Mouse (Mus musculus) lung, embryonic 14.5 days (tissue): Measurements from ENCODE around the gene Izumo1r. TPM values are rescaled to one million over a fixed set of nuclear protein-coding genes. Genes with fewer than 3 reads are reported as not detected.
"Not testable (repeated sequence)": the region's sequence is repeated elsewhere in the genome, so short reads cannot be mapped to it uniquely, and the experiment has no call there.

ENCODE experiments used
- ATAC-seq: fragments of 200-750 bp; cut with Nextera tagmentation; 2 replicates; pipeline ENCODE4 v1.8.0; 2017; ENCODE audit warnings: mild to moderate bottlenecking, moderate TSS enrichment, moderate library complexity; ENCODE audit not compliant: insufficient read depth
- DNase-seq: peaks from one replicate; pipeline ENCODE4 v3.0.0-alpha.2; 2015
- H3K27ac ChIP-seq: fragments of 300-500 bp; sonication (generic); 2 replicates; pipeline ENCODE4 v1.5.1; 2014; ENCODE audit warnings: low read depth, mild to moderate bottlenecking, moderate library complexity
- H3K27me3 ChIP-seq: fragments of 300-500 bp; sonication (generic); 2 replicates; pipeline ENCODE4 v1.6.1; 2014; ENCODE audit warnings: low read length, control low read depth; ENCODE audit not compliant: insufficient read depth
- H3K36me3 ChIP-seq: fragments of 300-500 bp; sonication (generic); 2 replicates; pipeline ENCODE4 v1.6.1; 2014; ENCODE audit warnings: control low read depth; ENCODE audit not compliant: insufficient read depth
- H3K4me1 ChIP-seq: fragments of 300-500 bp; sonication (generic); 2 replicates; pipeline ENCODE4 v1.6.1; 2014; ENCODE audit warnings: antibody characterized with exemption, control low read depth; ENCODE audit not compliant: insufficient read depth
- H3K4me2 ChIP-seq: fragments of 300-500 bp; sonication (generic); 2 replicates; pipeline ENCODE4 v1.6.1; 2014; ENCODE audit warnings: mild to moderate bottlenecking
- H3K4me3 ChIP-seq: fragments of 300-500 bp; sonication (generic); 2 replicates; pipeline ENCODE4 v1.5.1; 2014; ENCODE audit warnings: low read depth, low read length
- H3K9ac ChIP-seq: fragments of 300-500 bp; sonication (generic); 2 replicates; pipeline ENCODE4 v1.6.1; 2014
- H3K9me3 ChIP-seq: fragments of 300-500 bp; sonication (generic); 2 replicates; pipeline ENCODE4 v1.6.1; 2016; ENCODE audit warnings: low read depth, low read length, control low read depth
- CTCF ChIP-seq: IDR thresholded peaks from 2 replicates; pipeline ENCODE4 v1.5.1; 2016; ENCODE audit warnings: antibody characterized with exemption, low read depth
- WGBS: fragments of 180-500 bp; shearing (Covaris S2); extraction: QIAGEN DNeasy Blood & Tissue Kit; methylation state at CpG from one replicate; pipeline ENCODE4 v1.1.7; 2014; 5-methylcytosine and 5-hydroxymethylcytosine counted together
- polyA plus RNA-seq: library from polyadenylated mRNA; unstranded; fragments of >200 nt; fragmentation: Nextera tagmentation; extraction: Ambion mirVana; gene quantifications from 2 replicates; pipeline ENCODE4 v1.2.1, GENCODE M21; 2014

The Izumo1r gene
- polyA plus RNA-seq, 1 experiment from 2014 or later: 0.34 TPM

- H3K4me3 ChIP-seq: no peak overlapping the region
- WGBS: 38% methylated on average over 4 of the region's 4 CpGs
- ATAC-seq: peak; percentile 54; the same call in 1 of the 2 replicates
Observed at GRCm38 (mm10) chr9:14884641-14885040, 19.1 kb downstream of the Izumo1r start.

DNA sequence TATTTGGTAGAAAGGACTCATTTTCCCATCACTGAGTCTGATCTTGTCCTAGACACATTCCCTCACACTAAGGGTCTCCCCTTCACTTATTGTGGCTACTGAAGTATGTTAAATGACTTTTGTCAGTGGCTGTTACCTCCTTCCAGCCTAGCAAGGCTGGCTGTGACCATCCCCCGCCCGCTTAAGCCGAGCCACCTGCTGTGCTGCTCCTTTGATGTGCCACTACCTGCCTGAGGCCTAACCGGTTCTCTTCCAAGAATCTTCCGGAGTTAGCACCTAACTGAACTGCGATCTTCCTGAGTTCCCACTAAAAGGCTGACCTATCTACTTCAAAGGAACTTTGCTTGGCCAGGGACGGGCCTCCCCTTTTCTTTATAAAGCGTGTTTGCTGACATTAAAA lies 27.2 kb downstream of the Izumo1r start:
- not testable (repeated sequence) for H3K4me2 ChIP-seq, H3K4me1 ChIP-seq, H3K9me3 ChIP-seq, ATAC-seq, H3K4me3 ChIP-seq, DNase-seq, H3K27ac ChIP-seq, H3K27me3 ChIP-seq, H3K36me3 ChIP-seq, H3K9ac ChIP-seq
- WGBS: 25% methylated on average over 8 of the region's 8 CpGs

More at GRCm38 (mm10) chr9:14884641-14885040, 19.1 kb downstream of the Izumo1r start:
- Histone ChIP-seq H3K4me2 (no peak overlapping the region), H3K4me1 (no peaks in the 10 kb centered on the region), H3K36me3 (no peaks in the 10 kb centered on the region), H3K9ac (no peak overlapping the region), H3K27me3 (no peaks in the 10 kb centered on the region), H3K27ac (no peak overlapping the region), H3K9me3 (no peaks in the 10 kb centered on the region)
- TF ChIP-seq CTCF: no peak
- DNase-seq: peak; percentile 52

DNA sequence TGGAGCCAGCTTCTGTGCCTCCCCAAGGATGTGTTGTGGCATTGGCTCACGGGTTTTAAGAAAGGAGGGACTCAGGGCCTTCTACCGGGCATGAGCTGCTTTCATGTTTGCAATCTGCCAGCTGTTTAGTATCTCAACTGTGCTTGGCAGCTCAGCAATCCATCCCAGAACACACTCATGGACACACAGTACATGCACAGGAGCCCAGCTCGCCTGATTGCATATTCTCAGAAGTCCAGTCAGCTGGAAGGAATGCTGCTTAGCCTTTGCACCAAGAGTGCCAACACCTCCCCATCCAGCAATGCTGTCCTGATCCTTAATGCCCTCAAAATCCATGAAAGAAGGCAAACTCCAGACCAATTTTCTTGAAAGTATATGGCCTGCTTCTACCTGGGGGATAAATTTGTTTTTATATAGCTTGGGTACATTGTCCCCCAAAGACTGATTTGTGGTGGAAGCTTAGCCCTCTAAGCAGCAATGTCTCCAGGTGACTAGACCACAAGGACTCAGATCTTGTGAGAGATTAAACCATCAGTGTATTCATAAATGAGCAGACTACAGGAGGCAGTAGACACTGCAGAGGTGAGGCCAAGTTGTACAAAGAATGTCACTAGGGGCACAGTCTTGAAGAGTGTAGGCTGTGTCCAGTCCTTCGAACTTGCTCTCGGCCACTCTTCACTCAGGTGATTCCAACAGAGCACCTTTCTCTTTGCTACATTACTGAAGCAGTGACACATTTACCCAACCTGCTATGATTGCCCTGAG lies 27.8 kb downstream of the Izumo1r start:
- Histone ChIP-seq H3K4me1 (no peaks in the 10 kb centered on the region), H3K27me3 (no peaks in the 10 kb centered on the region), H3K4me2 (no peak overlapping the region), H3K9ac (no peak overlapping the region), H3K9me3 (no peaks in the 10 kb centered on the region), H3K27ac (no peak overlapping the region), H3K4me3 (no peak overlapping the region), H3K36me3 (no peaks in the 10 kb centered on the region)
- TF ChIP-seq CTCF: no peak
- no peak for ATAC-seq
- DNase-seq: no peak
- 64% methylated on average over 5 of the region's 5 CpGs for WGBS

DNA sequence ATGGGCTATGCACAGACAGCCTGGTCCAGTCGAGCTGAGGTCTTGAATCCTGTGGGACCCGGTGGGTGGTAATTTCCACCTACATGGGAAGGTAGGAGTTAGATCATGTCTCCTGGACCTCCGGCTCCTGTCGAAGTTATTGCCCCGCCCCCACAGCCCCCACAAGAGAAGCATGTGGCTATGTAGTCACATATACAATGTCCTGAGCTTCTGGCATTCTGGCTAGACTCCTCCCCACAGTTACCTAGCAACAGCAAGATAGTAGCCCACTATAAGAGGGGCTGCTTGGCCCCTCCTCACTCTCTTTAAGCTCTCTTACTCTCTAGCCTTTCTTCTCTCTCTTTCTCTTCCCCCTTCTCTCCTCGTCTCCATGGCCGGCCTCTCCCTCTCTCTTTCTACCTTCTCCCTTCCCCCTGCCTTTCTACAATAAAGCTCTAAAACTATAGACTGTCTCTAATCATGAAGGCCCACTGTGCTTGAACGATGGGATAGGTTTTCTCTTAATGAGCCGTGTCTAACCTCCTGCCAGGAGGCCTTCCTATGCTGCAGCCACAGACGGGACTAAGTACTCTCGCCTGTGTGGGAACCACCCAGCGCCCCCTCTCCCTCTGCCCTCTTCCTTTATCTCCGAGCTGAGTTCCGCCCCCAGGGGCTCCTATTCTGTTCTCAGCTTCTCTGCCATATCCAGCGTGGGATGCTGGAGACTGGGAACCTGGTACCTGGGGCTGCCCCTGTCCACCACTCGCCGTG lies 31.4 kb downstream of the Izumo1r start:
- no peak overlapping the region for H3K27ac ChIP-seq
- WGBS: 47% methylated on average over 17 of the region's 17 CpGs
- no peaks in the 10 kb centered on the region for H3K36me3 ChIP-seq
- no peak overlapping the region for H3K4me3 ChIP-seq
- no peak overlapping the region for H3K9ac ChIP-seq
- no peaks in the 10 kb centered on the region for H3K9me3 ChIP-seq
- peak; percentile 42; the same call in 1 of the 2 replicates for ATAC-seq
- no peak for DNase-seq
- no peak overlapping the region for H3K4me2 ChIP-seq
- H3K27me3 ChIP-seq: no peaks in the 10 kb centered on the region
- no peak for TF ChIP-seq CTCF
- H3K4me1 ChIP-seq: no peaks in the 10 kb centered on the region

- Histone ChIP-seq H3K36me3 (no peaks in the 10 kb centered on the region), H3K9ac (no peak overlapping the region), H3K27ac (no peak overlapping the region), H3K4me1 (no peaks in the 10 kb centered on the region), H3K4me3 (no peak overlapping the region), H3K4me2 (no peak overlapping the region), H3K27me3 (no peaks in the 10 kb centered on the region), H3K9me3 (no peaks in the 10 kb centered on the region)
- no peak for TF ChIP-seq CTCF
- WGBS: 56% methylated on average over 3 of the region's 3 CpGs
- ATAC-seq (no peak), DNase-seq (no peak)
Observed at GRCm38 (mm10) chr9:14871536-14871935, 32.2 kb downstream of the Izumo1r start.

- ATAC-seq: no peak
- TF ChIP-seq CTCF: no peak
- Histone ChIP-seq H3K27ac (no peak overlapping the region), H3K4me3 (no peak overlapping the region), H3K4me1 (no peaks in the 10 kb centered on the region), H3K9ac (no peak overlapping the region), H3K4me2 (no peak overlapping the region), H3K9me3 (no peaks in the 10 kb centered on the region), H3K36me3 (no peaks in the 10 kb centered on the region), H3K27me3 (no peaks in the 10 kb centered on the region)
- 88% methylated on average over 10 of the region's 10 CpGs for WGBS
- no peak for DNase-seq
Observed at GRCm38 (mm10) chr9:14870802-14871201, 32.9 kb downstream of the Izumo1r start.

- ATAC-seq: no peak
- TF ChIP-seq CTCF: no peak
Observed at GRCm38 (mm10) chr9:14870377-14870776, 33.4 kb downstream of the Izumo1r start.

More at GRCm38 (mm10) chr9:14870377-14870776, 33.4 kb downstream of the Izumo1r start:
- Histone ChIP-seq H3K4me3 (no peak overlapping the region), H3K4me1 (no peaks in the 10 kb centered on the region), H3K9ac (no peak overlapping the region), H3K27ac (no peak overlapping the region), H3K4me2 (no peak overlapping the region), H3K36me3 (no peaks in the 10 kb centered on the region), H3K27me3 (no peaks in the 10 kb centered on the region), H3K9me3 (no peaks in the 10 kb centered on the region)
- 84% methylated on average over 2 of the region's 2 CpGs for WGBS
- no peak for DNase-seq
